Mouse (Mus musculus) CH12.LX (cell line): ENCODE data around the gene Fes. TPM values are rescaled to one million over a fixed set of nuclear protein-coding genes. Genes with fewer than 3 reads are reported as not detected.

Experiments
- DNase-seq: peaks from one replicate; pipeline ENCODE4 v3.0.0-alpha.2; 2013; ENCODE audit errors: extremely low read depth
- H3K27ac ChIP-seq: 2 replicates; pipeline ENCODE4 v1.5.1; 2012; ENCODE audit warnings: low read depth, mild to moderate bottlenecking, control low read depth, moderate library complexity; ENCODE audit not compliant: insufficient read depth
- H3K27me3 ChIP-seq: replicated peaks from 2 replicates; pipeline ENCODE3; 2012; ENCODE audit warnings: inconsistent platforms
- H3K36me3 ChIP-seq, 2 experiments: replicated peaks in 1 of 2; 2 replicates each; pipeline versions ENCODE3 to v1.6.1; 2012; ENCODE audit warnings: inconsistent platforms in 1 of 2, low read length in 1 of 2, mild to moderate bottlenecking in 1 of 2, mixed read lengths in 1 of 2, moderate library complexity in 1 of 2; ENCODE audit not compliant: control insufficient read depth in 1 of 2, insufficient read depth in 1 of 2
- H3K4me1 ChIP-seq, 2 experiments: 2 replicates each; pipeline ENCODE4 v1.6.1; 2012; ENCODE audit warnings: inconsistent platforms in 1 of 2, moderate library complexity in 1 of 2; ENCODE audit not compliant: insufficient read depth in 2 of 2, control insufficient read depth in 1 of 2
- H3K4me2 ChIP-seq: 2 replicates; pipeline ENCODE4 v1.6.1; 2012; ENCODE audit warnings: low read depth, mild to moderate bottlenecking, control low read depth; ENCODE audit not compliant: poor library complexity, insufficient read depth, severe bottlenecking
- H3K4me3 ChIP-seq, 3 experiments: fragments of 150-350 bp in 1 of 3; sonication (generic) in 1 of 3; replicated peaks in 1 of 3; 2 replicates each; pipeline versions ENCODE3 to v1.5.1; 2011 to 2012; ENCODE audit warnings: low read depth in 2 of 3, low read length in 2 of 3, mild to moderate bottlenecking in 2 of 3, moderate library complexity in 2 of 3, control low read depth in 1 of 3, improper control_type of control experiment in 1 of 3, inconsistent platforms in 1 of 3, mixed read lengths in 1 of 3; ENCODE audit not compliant: poor library complexity in 1 of 3
- H3K79me2 ChIP-seq: replicated peaks from 2 replicates; pipeline ENCODE4 v1.6.1; 2012; ENCODE audit warnings: mild to moderate bottlenecking, moderate library complexity; ENCODE audit not compliant: control insufficient read depth, poor library complexity, insufficient read depth, severe bottlenecking; ENCODE audit errors: extremely low read depth
- H3K9ac ChIP-seq: 2 replicates; pipeline ENCODE4 v1.6.1; 2012; ENCODE audit warnings: low read depth, mild to moderate bottlenecking, control low read depth, moderate library complexity; ENCODE audit not compliant: insufficient read depth
- H3K9me3 ChIP-seq: replicated peaks from 2 replicates; pipeline ENCODE3; 2012; ENCODE audit warnings: low read length, inconsistent platforms, mixed read lengths
- BHLHE40 ChIP-seq: IDR thresholded peaks from 2 replicates; pipeline ENCODE4 v1.6.1; 2011; ENCODE audit warnings: mild to moderate bottlenecking, low read depth, low read length, improper control_type of control experiment
- CHD1 ChIP-seq: IDR thresholded peaks from 2 replicates; pipeline ENCODE4 v1.6.1; 2012; ENCODE audit warnings: low read depth, low read length, improper control_type of control experiment, inconsistent platforms
- CHD2 ChIP-seq: IDR thresholded peaks from 2 replicates; pipeline ENCODE4 v1.6.1; 2011; ENCODE audit warnings: low read length, improper control_type of control experiment
- ELF1 ChIP-seq: IDR thresholded peaks from 2 replicates; pipeline ENCODE4 v1.6.1; 2014; ENCODE audit warnings: low read depth, mild to moderate bottlenecking, inconsistent platforms, low read length, improper control_type of control experiment
- EP300 ChIP-seq: IDR thresholded peaks from 2 replicates; pipeline ENCODE4 v1.6.1; 2011; ENCODE audit warnings: low read length, improper control_type of control experiment
- ETS1 ChIP-seq: conservative IDR thresholded peaks from 2 replicates; pipeline ENCODE4 v1.6.1; 2012; ENCODE audit warnings: low read depth, mild to moderate bottlenecking, inconsistent platforms, low read length, improper control_type of control experiment, moderate library complexity
- HCFC1 ChIP-seq: IDR thresholded peaks from 2 replicates; pipeline ENCODE4 v1.6.1; 2012; ENCODE audit warnings: low read depth, mild to moderate bottlenecking, inconsistent platforms, low read length, improper control_type of control experiment
- IRF4 ChIP-seq: IDR thresholded peaks from 2 replicates; pipeline ENCODE4 v1.6.1; 2014; ENCODE audit warnings: low read depth, mild to moderate bottlenecking, inconsistent platforms, low read length, improper control_type of control experiment
- JUN ChIP-seq: IDR thresholded peaks from 2 replicates; pipeline ENCODE4 v1.6.1; 2011; ENCODE audit warnings: low read depth, mild to moderate bottlenecking, low read length, improper control_type of control experiment, moderate library complexity; ENCODE audit not compliant: insufficient read depth
- MAFK ChIP-seq: IDR thresholded peaks from 2 replicates; pipeline ENCODE4 v1.6.1; 2011; ENCODE audit warnings: low read length, improper control_type of control experiment; ENCODE audit not compliant: insufficient replicate concordance
- MAX ChIP-seq: IDR thresholded peaks from 2 replicates; pipeline ENCODE4 v1.6.1; 2011; ENCODE audit warnings: low read length, improper control_type of control experiment
- MAZ ChIP-seq: IDR thresholded peaks from 2 replicates; pipeline ENCODE4 v1.6.1; 2012; ENCODE audit warnings: low read depth, mild to moderate bottlenecking, inconsistent platforms, low read length, improper control_type of control experiment, moderate library complexity
- MEF2A ChIP-seq: IDR thresholded peaks from 2 replicates; pipeline ENCODE4 v1.6.1; 2014; ENCODE audit warnings: low read depth, mild to moderate bottlenecking, inconsistent platforms, low read length, improper control_type of control experiment, borderline replicate concordance
- MXI1 ChIP-seq: IDR thresholded peaks from 2 replicates; pipeline ENCODE4 v1.6.1; 2011; ENCODE audit warnings: mild to moderate bottlenecking, low read depth, low read length, improper control_type of control experiment
- NELFE ChIP-seq: IDR thresholded peaks from 2 replicates; pipeline ENCODE4 v1.6.1; 2011; ENCODE audit warnings: low read depth, low read length, improper control_type of control experiment
- NRF1 ChIP-seq: IDR thresholded peaks from 2 replicates; pipeline ENCODE4 v1.6.1; 2014; ENCODE audit warnings: low read depth, mild to moderate bottlenecking, inconsistent platforms, low read length, improper control_type of control experiment, moderate library complexity
- PAX5 ChIP-seq: IDR thresholded peaks from 2 replicates; pipeline ENCODE4 v1.6.1; 2012; ENCODE audit warnings: low read length, inconsistent platforms, mixed read lengths
- POLR2A ChIP-seq: IDR thresholded peaks from 2 replicates; pipeline ENCODE4 v1.6.1; 2011; ENCODE audit warnings: low read depth, mild to moderate bottlenecking, improper control_type of control experiment, low read length
- RAD21 ChIP-seq: IDR thresholded peaks from 2 replicates; pipeline ENCODE4 v1.6.1; 2011; ENCODE audit warnings: low read depth, mild to moderate bottlenecking, low read length, improper control_type of control experiment, moderate library complexity
- SIN3A ChIP-seq: IDR thresholded peaks from 2 replicates; pipeline ENCODE4 v1.6.1; 2012; ENCODE audit warnings: low read length, improper control_type of control experiment, inconsistent platforms
- SMC3 ChIP-seq: IDR thresholded peaks from 2 replicates; pipeline ENCODE4 v1.6.1; 2011; ENCODE audit warnings: low read depth, low read length, improper control_type of control experiment
- TBP ChIP-seq: conservative IDR thresholded peaks from 2 replicates; pipeline ENCODE4 v1.6.1; 2011; ENCODE audit warnings: low read depth, low read length, improper control_type of control experiment
- TCF12 ChIP-seq: IDR thresholded peaks from 2 replicates; pipeline ENCODE4 v1.6.1; 2014; ENCODE audit warnings: low read depth, mild to moderate bottlenecking, inconsistent platforms, low read length, improper control_type of control experiment
- UBTF ChIP-seq: IDR thresholded peaks from 2 replicates; pipeline ENCODE4 v1.6.1; 2012; ENCODE audit warnings: low read depth, mild to moderate bottlenecking, inconsistent platforms, low read length, improper control_type of control experiment, moderate library complexity
- USF1 ChIP-seq: IDR thresholded peaks from 2 replicates; pipeline ENCODE4 v1.6.1; 2014; ENCODE audit warnings: low read depth, mild to moderate bottlenecking, inconsistent platforms, low read length, improper control_type of control experiment
- ZKSCAN1 ChIP-seq: IDR thresholded peaks from 2 replicates; pipeline ENCODE4 v1.6.1; 2012; ENCODE audit warnings: low read depth, inconsistent platforms, low read length, improper control_type of control experiment, borderline replicate concordance
- ZMIZ1 ChIP-seq: IDR thresholded peaks from 2 replicates; pipeline ENCODE4 v1.6.1; 2012; ENCODE audit warnings: low read depth, mild to moderate bottlenecking, inconsistent platforms, low read length, improper control_type of control experiment
- ZNF384 ChIP-seq: IDR thresholded peaks from 2 replicates; pipeline ENCODE4 v1.6.1; 2012; ENCODE audit warnings: low read depth, low read length, improper control_type of control experiment, inconsistent platforms
- dilution Hi-C: fragments of 300-500 bp; cut with MboI; formaldehyde crosslinking; loops from 2 replicates; pipeline ENCODE4 v1.14.3; 2020; ENCODE audit warnings: low sequenced_read_pairs; ENCODE audit not compliant: extremely low pct_unique_long_range_greater_than_20kb, extremely low pct_ligation_motif_present
- in situ Hi-C: fragments of 300-500 bp; cut with MboI; formaldehyde crosslinking; loops from 3 replicates; pipeline ENCODE4 v1.14.3; 2019; ENCODE audit warnings: low sequenced_read_pairs, low pct_ligation_motif_present, low pct_unique_long_range_greater_than_20kb, mixed read lengths
- polyA plus RNA-seq: library from polyadenylated mRNA; unstranded; fragments of >175 nt; gene quantifications from 2 replicates; pipeline ENCODE4 v1.2.1, GENCODE M21; 2012; ENCODE audit warnings: low read depth; ENCODE audit not compliant: insufficient read length
- total RNA-seq, 2 experiments: library from RNA; depleted of rRNA; stranded (reverse); fragments of 300-350 nt in 1 of 2; fragments of >200 nt in 1 of 2; gene quantifications; 2 replicates each; pipeline ENCODE4 v1.2.3; 2012 to 2014

Fes gene
- total and polyA plus RNA-seq, 3 experiments = 4.3 to 11.7 (median 9.8) TPM

DNA sequence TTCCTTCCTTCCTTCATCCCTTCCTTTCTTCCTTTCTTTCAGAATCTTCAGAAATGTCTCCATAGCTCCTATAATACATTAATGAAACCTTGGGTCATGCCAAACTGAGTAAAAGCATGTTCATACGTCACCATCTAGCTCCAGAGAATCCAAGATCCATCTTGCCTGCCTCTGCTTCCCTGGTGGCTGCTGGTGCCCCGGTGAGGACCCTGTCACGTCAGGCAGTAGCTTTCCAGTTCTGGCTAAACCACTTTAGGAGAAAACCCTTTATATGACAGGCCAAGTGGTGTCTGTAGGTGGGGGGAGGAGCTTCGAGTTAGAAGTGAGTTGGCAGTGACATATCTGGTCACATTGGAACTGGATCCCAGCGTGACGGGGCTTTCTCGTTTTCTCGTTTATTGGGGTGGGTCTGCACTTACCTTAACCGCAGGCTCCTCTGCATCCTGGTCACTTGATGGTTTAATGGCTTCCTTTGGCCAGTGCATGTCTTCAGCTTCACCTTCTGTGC lies 17.5 kb upstream of the Fes start, which contains the start of gene Furin:
Furin (minus strand) TSS at position 249 of the 508 bp plus-strand sequence.
- dilution Hi-C loops (no loop called here), in situ Hi-C loops (loop anchor here (5.0 kb wide), 1 partner anchor 37 kb away; no protein-coding TSS in a partner anchor)
- no peak for TF ChIP-seq RAD21
- no peak for TF ChIP-seq SMC3
- no peak for TF ChIP-seq ZMIZ1
- no peak for TF ChIP-seq UBTF
- TF ChIP-seq HCFC1 = no peak
- TF ChIP-seq TCF12 = no peak
- no peak for TF ChIP-seq PAX5
- TF ChIP-seq ETS1 = no peak; the same call in 1 of the 2 replicates
- 0 out of 2 replicates have a peak, but pooled peaks have one; percentile 31 for TF ChIP-seq TBP
- TF ChIP-seq MXI1 = no peak
- no peak for TF ChIP-seq ZKSCAN1
- no peak for TF ChIP-seq BHLHE40
- no peak for TF ChIP-seq MAX
- TF ChIP-seq CHD2 = no peak
- TF ChIP-seq POLR2A = peak; percentile 34; the same call in 1 of the 2 replicates
- no peak for TF ChIP-seq JUN
- no peak for TF ChIP-seq NELFE
- H3K27me3 ChIP-seq = no peaks in the 10 kb centered on the region
- H3K4me1 ChIP-seq = peaks cover 18 to 46% of the 10 kb centered on the region in 2 experiments
- peaks cover 15% of the 10 kb centered on the region for H3K79me2 ChIP-seq
- H3K9me3 ChIP-seq = no peaks in the 10 kb centered on the region
- H3K9ac ChIP-seq = no peak within 1 kb of the TSS
- no peak for DNase-seq
- H3K4me2 ChIP-seq = peak within 1 kb of the TSS; percentile 17
- peak within 1 kb of the TSS in 2 of 3 experiments; percentile 11 to 37 for H3K4me3 ChIP-seq
- no peaks in the 10 kb centered on the region for H3K36me3 ChIP-seq
- H3K27ac ChIP-seq = peak within 1 kb of the TSS; percentile 43; the same call in 1 of the 2 replicates

GRCm38 (mm10) chr7:80404101-80404894 lies 16.6 kb upstream of the Fes start:
- dilution Hi-C loops = no loop called here
- peak; percentile 90 for DNase-seq
- H3K4me2 ChIP-seq = peak overlapping the region; percentile 60
- peak overlapping the region in 2 of 3 experiments; percentile 56 to 83 for H3K4me3 ChIP-seq
- no peaks in the 10 kb centered on the region for H3K36me3 ChIP-seq
- peak overlapping the region; percentile 43; the same call in 1 of the 2 replicates for H3K27ac ChIP-seq
- H3K4me1 ChIP-seq = peaks cover 21 to 51% of the 10 kb centered on the region in 2 experiments
- no peaks in the 10 kb centered on the region for H3K27me3 ChIP-seq
- H3K9me3 ChIP-seq = no peaks in the 10 kb centered on the region
- no peak overlapping the region; the same call in 1 of the 2 replicates for H3K9ac ChIP-seq
- in situ Hi-C loops = no loop called here
- peaks cover 23% of the 10 kb centered on the region for H3K79me2 ChIP-seq
- TF ChIP-seq MAZ (peak; percentile 94), IRF4 (peak; percentile 94), EP300 (peak; percentile 95), MAX (peak; percentile 81), USF1 (no peak), NELFE (peak; percentile 28; the same call in 1 of the 2 replicates), ETS1 (peak; percentile 99), NRF1 (no peak), TCF12 (peak; percentile 84), ELF1 (peak; percentile 69), MAFK (peak; percentile 80), SMC3 (no peak), MEF2A (peak; percentile 95), TBP (no peak), BHLHE40 (peak; percentile 90), ZKSCAN1 (no peak), UBTF (0 out of 2 replicates have a peak, but pooled peaks have one; percentile 70), ZMIZ1 (peak; percentile 57; the same call in 1 of the 2 replicates), CHD1 (peak; percentile 40; the same call in 1 of the 2 replicates), CHD2 (0 out of 2 replicates have a peak, but pooled peaks have one; percentile 63), SIN3A (peak; percentile 94), ZNF384 (no peak)
